Mouse (Mus musculus): ENCODE data around the gene Ak1. TPM values are rescaled to one million over a fixed set of nuclear protein-coding genes. Genes with fewer than 3 reads are reported as not detected.

Gene Ak1
- polyA plus RNA-seq, 1 experiment from 2014 or later, result 125 TPM

GRCm38 (mm10) chr2:32628044-32628550 lies 6.5 kb downstream of the Ak1 start:
- Histone ChIP-seq H3K27me3 (replicated peaks; ENCODE audit: control insufficient read depth, insufficient read depth, low read length) (no peaks in the 10 kb centered on the region), H3K9me3 (ENCODE audit: control insufficient read depth, low read length) (no peaks in the 10 kb centered on the region), H3K9ac (ENCODE audit: low read depth, low read length) (no peak overlapping the region), H3K36me3 (ENCODE audit: control insufficient read depth, insufficient read depth, low read length) (no peaks in the 10 kb centered on the region), H3K27ac (replicated peaks; ENCODE audit: low read depth, low read length) (peak overlapping the region; percentile 48; the same call in 1 of the 2 replicates), H3K4me2 (ENCODE audit: low read depth, low read length) (peak overlapping the region; percentile 7; the same call in 1 of the 2 replicates), H3K4me1 (ENCODE audit: control insufficient read depth, insufficient read depth, low read length) (peaks cover 16% of the 10 kb centered on the region), H3K4me3 (ENCODE audit: low read depth, low read length) (no peak overlapping the region)
- WGBS, result 57% methylated on average over 4 of the region's 4 CpGs
- ATAC-seq (ENCODE audit: low read depth), result no peak
- no peak for DNase-seq (ENCODE audit: low spot score)

- WGBS, result 23% methylated on average over 5 of the region's 5 CpGs
- H3K4me1 ChIP-seq (ENCODE audit: control insufficient read depth, insufficient read depth, low read length), result peaks cover 16% of the 10 kb centered on the region
- 0 out of 2 replicates have a peak overlapping the region, but pooled peaks have one; percentile 12 for H3K9ac ChIP-seq (ENCODE audit: low read depth, low read length)
Measured at GRCm38 (mm10) chr2:32628729-32629128, 7.2 kb downstream of the Ak1 start.

GRCm38 (mm10) chr2:32629276-32629976 lies 7.9 kb downstream of the Ak1 start:
- Histone ChIP-seq H3K9ac (ENCODE audit: low read depth, low read length) (0 out of 2 replicates have a peak overlapping the region, but pooled peaks have one; percentile 12), H3K36me3 (ENCODE audit: control insufficient read depth, insufficient read depth, low read length) (no peaks in the 10 kb centered on the region), H3K4me1 (ENCODE audit: control insufficient read depth, insufficient read depth, low read length) (peaks cover 16% of the 10 kb centered on the region), H3K4me2 (ENCODE audit: low read depth, low read length) (peak overlapping the region; percentile 23; the same call in 1 of the 2 replicates), H3K9me3 (ENCODE audit: control insufficient read depth, low read length) (no peaks in the 10 kb centered on the region), H3K27me3 (replicated peaks; ENCODE audit: control insufficient read depth, insufficient read depth, low read length) (no peaks in the 10 kb centered on the region), H3K4me3 (ENCODE audit: low read depth, low read length) (no peak overlapping the region), H3K27ac (replicated peaks; ENCODE audit: low read depth, low read length) (peak overlapping the region; percentile 48; the same call in 1 of the 2 replicates)
- 41% methylated on average over 9 of the region's 9 CpGs for WGBS
- peak; percentile 85 for DNase-seq (ENCODE audit: low spot score)
- ATAC-seq (ENCODE audit: low read depth), result peak; percentile 34; the same call in 1 of the 2 replicates

More at GRCm38 (mm10) chr2:32628729-32629128, 7.2 kb downstream of the Ak1 start:
- Histone ChIP-seq H3K4me3 (ENCODE audit: low read depth, low read length) (no peak overlapping the region), H3K27ac (replicated peaks; ENCODE audit: low read depth, low read length) (peak overlapping the region; percentile 48; the same call in 1 of the 2 replicates), H3K9me3 (ENCODE audit: control insufficient read depth, low read length) (no peaks in the 10 kb centered on the region), H3K4me2 (ENCODE audit: low read depth, low read length) (peak overlapping the region; percentile 23; the same call in 1 of the 2 replicates), H3K27me3 (replicated peaks; ENCODE audit: control insufficient read depth, insufficient read depth, low read length) (no peaks in the 10 kb centered on the region), H3K36me3 (ENCODE audit: control insufficient read depth, insufficient read depth, low read length) (no peaks in the 10 kb centered on the region)
- peak; percentile 10; the same call in 1 of the 2 replicates for ATAC-seq (ENCODE audit: low read depth)
- peak; percentile 74 for DNase-seq (ENCODE audit: low spot score)

- H3K36me3 ChIP-seq (ENCODE audit: control insufficient read depth, insufficient read depth, low read length), result no peaks in the 10 kb centered on the region
- H3K27me3 ChIP-seq (replicated peaks; ENCODE audit: control insufficient read depth, insufficient read depth, low read length), result no peaks in the 10 kb centered on the region
- H3K9ac ChIP-seq (ENCODE audit: low read depth, low read length), result no peak overlapping the region
- WGBS, result 89% methylated on average over 7 of the region's 9 CpGs
- DNase-seq (ENCODE audit: low spot score) (no peak), ATAC-seq (ENCODE audit: low read depth) (no peak)
- no peak overlapping the region for H3K4me2 ChIP-seq (ENCODE audit: low read depth, low read length)
- H3K27ac ChIP-seq (replicated peaks; ENCODE audit: low read depth, low read length), result no peak overlapping the region
- H3K9me3 ChIP-seq (ENCODE audit: control insufficient read depth, low read length), result no peaks in the 10 kb centered on the region
- peaks cover 16% of the 10 kb centered on the region for H3K4me1 ChIP-seq (ENCODE audit: control insufficient read depth, insufficient read depth, low read length)
- H3K4me3 ChIP-seq (ENCODE audit: low read depth, low read length), result no peak overlapping the region
Measured at GRCm38 (mm10) chr2:32630036-32630435, 8.5 kb downstream of the Ak1 start.

- H3K4me1 ChIP-seq (ENCODE audit: control insufficient read depth, insufficient read depth, low read length), result peaks cover 8% of the 10 kb centered on the region
- no peaks in the 10 kb centered on the region for H3K36me3 ChIP-seq (ENCODE audit: control insufficient read depth, insufficient read depth, low read length)
- no peak overlapping the region for H3K4me2 ChIP-seq (ENCODE audit: low read depth, low read length)
- H3K9ac ChIP-seq (ENCODE audit: low read depth, low read length), result no peak overlapping the region
- H3K4me3 ChIP-seq (ENCODE audit: low read depth, low read length), result no peak overlapping the region
- ATAC-seq (ENCODE audit: low read depth), result no peak
- H3K9me3 ChIP-seq (ENCODE audit: control insufficient read depth, low read length), result no peaks in the 10 kb centered on the region
- H3K27me3 ChIP-seq (replicated peaks; ENCODE audit: control insufficient read depth, insufficient read depth, low read length), result no peaks in the 10 kb centered on the region
- DNase-seq (ENCODE audit: low spot score), result no peak
- no peak overlapping the region for H3K27ac ChIP-seq (replicated peaks; ENCODE audit: low read depth, low read length)
- WGBS, result 80% methylated on average over 10 of the region's 10 CpGs
Measured at GRCm38 (mm10) chr2:32631046-32631445, 9.5 kb downstream of the Ak1 start.

- H3K27me3 ChIP-seq (replicated peaks; ENCODE audit: control insufficient read depth, insufficient read depth, low read length), result no peaks in the 10 kb centered on the region
- WGBS, result 45% methylated on average over 7 of the region's 7 CpGs
- ATAC-seq (ENCODE audit: low read depth), result peak; percentile 39; the same call in 1 of the 2 replicates
- H3K4me2 ChIP-seq (ENCODE audit: low read depth, low read length), result no peak overlapping the region
- peak; percentile 84 for DNase-seq (ENCODE audit: low spot score)
- peaks cover 6% of the 10 kb centered on the region for H3K4me1 ChIP-seq (ENCODE audit: control insufficient read depth, insufficient read depth, low read length)
- peak overlapping the region; percentile 25; the same call in 1 of the 2 replicates for H3K9ac ChIP-seq (ENCODE audit: low read depth, low read length)
- H3K27ac ChIP-seq (replicated peaks; ENCODE audit: low read depth, low read length), result no peak overlapping the region
- no peaks in the 10 kb centered on the region for H3K36me3 ChIP-seq (ENCODE audit: control insufficient read depth, insufficient read depth, low read length)
- H3K4me3 ChIP-seq (ENCODE audit: low read depth, low read length), result no peak overlapping the region
- no peaks in the 10 kb centered on the region for H3K9me3 ChIP-seq (ENCODE audit: control insufficient read depth, low read length)
Measured at GRCm38 (mm10) chr2:32631737-32632394, 10.3 kb downstream of the Ak1 start.

GRCm38 (mm10) chr2:32633660-32634059 lies 12.1 kb downstream of the Ak1 start:
- no peak for DNase-seq (ENCODE audit: low spot score)
- 50% methylated on average over 5 of the region's 5 CpGs for WGBS
- no peak overlapping the region for H3K4me2 ChIP-seq (ENCODE audit: low read depth, low read length)
- ATAC-seq (ENCODE audit: low read depth), result no peak
- no peaks in the 10 kb centered on the region for H3K27me3 ChIP-seq (replicated peaks; ENCODE audit: control insufficient read depth, insufficient read depth, low read length)
- H3K36me3 ChIP-seq (ENCODE audit: control insufficient read depth, insufficient read depth, low read length), result no peaks in the 10 kb centered on the region
- 0 out of 2 replicates have a peak overlapping the region, but pooled peaks have one; percentile 30 for H3K9ac ChIP-seq (ENCODE audit: low read depth, low read length)
- no peaks in the 10 kb centered on the region for H3K9me3 ChIP-seq (ENCODE audit: control insufficient read depth, low read length)
- H3K27ac ChIP-seq (replicated peaks; ENCODE audit: low read depth, low read length), result no peak overlapping the region
- peaks cover 9% of the 10 kb centered on the region for H3K4me1 ChIP-seq (ENCODE audit: control insufficient read depth, insufficient read depth, low read length)
- H3K4me3 ChIP-seq (ENCODE audit: low read depth, low read length), result no peak overlapping the region

GRCm38 (mm10) chr2:32634277-32635105 lies 12.9 kb downstream of the Ak1 start:
- 84% methylated on average over 10 of the region's 10 CpGs for WGBS
- Histone ChIP-seq H3K27me3 (replicated peaks; ENCODE audit: control insufficient read depth, insufficient read depth, low read length) (no peaks in the 10 kb centered on the region), H3K4me1 (ENCODE audit: control insufficient read depth, insufficient read depth, low read length) (peaks cover 5% of the 10 kb centered on the region), H3K4me2 (ENCODE audit: low read depth, low read length) (no peak overlapping the region), H3K27ac (replicated peaks; ENCODE audit: low read depth, low read length) (no peak overlapping the region), H3K9me3 (ENCODE audit: control insufficient read depth, low read length) (no peaks in the 10 kb centered on the region), H3K4me3 (ENCODE audit: low read depth, low read length) (no peak overlapping the region), H3K36me3 (ENCODE audit: control insufficient read depth, insufficient read depth, low read length) (no peaks in the 10 kb centered on the region), H3K9ac (ENCODE audit: low read depth, low read length) (no peak overlapping the region)
- ATAC-seq (ENCODE audit: low read depth) (no peak), DNase-seq (ENCODE audit: low spot score) (no peak)

Measured in embryonic facial prominence, embryonic 14.5 days (tissue).